Comparison of ENCODE assay signal across 20 mouse cellular contexts in the genomic region with DNA sequence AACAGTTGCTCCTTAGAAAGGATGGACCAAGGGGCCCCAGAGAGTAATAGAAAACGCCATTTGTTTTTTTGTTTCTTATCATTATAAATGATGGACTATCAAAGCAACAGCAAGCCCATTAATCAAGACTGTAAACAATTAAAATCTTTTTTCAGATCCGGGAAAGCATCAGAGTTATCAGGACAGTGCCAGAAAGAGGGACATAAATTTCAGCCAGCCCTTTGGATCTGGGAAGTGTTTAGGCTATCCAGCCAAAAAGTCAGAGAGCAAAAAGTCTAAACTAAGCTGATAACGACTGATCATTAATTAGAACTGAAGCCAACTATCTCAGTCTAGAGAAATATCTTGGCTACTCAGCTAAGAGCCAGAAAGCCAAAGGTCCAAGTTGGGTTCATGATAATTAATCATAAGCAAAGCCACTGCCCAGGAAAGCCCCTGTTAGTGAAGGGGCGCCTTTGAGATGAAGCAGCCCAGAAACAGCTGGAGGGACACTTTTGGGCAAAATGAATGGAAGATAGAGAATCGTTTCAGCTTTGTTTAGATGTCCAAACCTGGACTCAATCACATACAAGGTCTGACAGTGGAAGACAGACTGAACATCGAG. TPM values are rescaled to one million over a fixed set of nuclear protein-coding genes. Genes with fewer than 3 reads are reported as not detected.
A peak's percentile ranks its signal among the peaks of the same experiment; 100 is the strongest.
DNase-seq lines count a peak whose midpoint lies in the region; ATAC-seq and TF ChIP-seq lines count a peak whose summit lies in the region.
"Had no signal": no experiment of that assay in that cellular context is flagged by ENCODE, and none has a peak within 500 bp of the region (broad histone marks: within the 10 kb centered on the region; RNA-seq: fewer than 3 reads in every experiment).

No protein-coding gene starts in this region.

- peak; percentile 39; the same call in 1 of the 2 replicates for ATAC-seq in stomach, embryonic 14.5 days (ENCODE audit: insufficient number of reproducible peaks, insufficient read depth, low FRiP score, low read depth)
- ATAC-seq in stomach, postnatal 0 days (ENCODE audit: low FRiP score, low TSS enrichment): no peak; the same call in 1 of the 2 replicates
- ATAC-seq in CD4-positive, CD25-positive, alpha-beta regulatory T cell, adult 4 months: no peak
- ATAC-seq in megakaryocyte, adult 5-6 weeks (ENCODE audit: poor library complexity, severe bottlenecking): no peak
- ATAC-seq: forebrain, embryonic 15.5 days; hindbrain, embryonic 16.5 days had no signal

- no peak overlapping the region for H3K27ac ChIP-seq in stomach, embryonic 14.5 days (ENCODE audit: low read length)
- H3K27ac ChIP-seq in stomach, postnatal 0 days (replicated peaks): no peak overlapping the region
- H3K27ac ChIP-seq: forebrain, embryonic 15.5 days; heart, adult 2 months; liver, embryonic 13.5 days; midbrain, embryonic 12.5 days had no signal

- no peaks in the 10 kb centered on the region for H3K36me3 ChIP-seq in stomach, embryonic 14.5 days (ENCODE audit: control insufficient read depth, insufficient read depth, low read length)
- no peaks in the 10 kb centered on the region for H3K36me3 ChIP-seq in stomach, postnatal 0 days (ENCODE audit: control insufficient read depth, insufficient read depth, low read length)
- H3K36me3 ChIP-seq: forebrain, embryonic 15.5 days; liver, embryonic 13.5 days; midbrain, embryonic 12.5 days had no signal

- H3K27me3 ChIP-seq in stomach, embryonic 14.5 days (ENCODE audit: control insufficient read depth, insufficient read depth, low read length): no peaks in the 10 kb centered on the region
- H3K27me3 ChIP-seq in stomach, postnatal 0 days (ENCODE audit: control insufficient read depth, insufficient read depth, low read length): no peaks in the 10 kb centered on the region
- H3K27me3 ChIP-seq: forebrain, embryonic 15.5 days; liver, embryonic 13.5 days; midbrain, embryonic 12.5 days had no signal

- no peak overlapping the region for H3K4me3 ChIP-seq in stomach, embryonic 14.5 days (ENCODE audit: low read depth, low read length)
- H3K4me3 ChIP-seq in stomach, postnatal 0 days (ENCODE audit: low read depth, low read length): no peak overlapping the region
- H3K4me3 ChIP-seq: forebrain, embryonic 15.5 days; heart, adult 2 months; liver, embryonic 13.5 days; midbrain, embryonic 12.5 days had no signal

- WGBS in stomach, embryonic 14.5 days: 23% methylated on average over 6 of the region's 6 CpGs
- 37% methylated on average over 6 of the region's 6 CpGs for WGBS in stomach, postnatal 0 days

- H3K4me2 ChIP-seq in stomach, embryonic 14.5 days (replicated peaks; ENCODE audit: low read depth, low read length): no peak overlapping the region
- H3K4me2 ChIP-seq in stomach, postnatal 0 days (replicated peaks; ENCODE audit: low read depth): no peak overlapping the region
- H3K4me2 ChIP-seq: forebrain, embryonic 15.5 days; liver, embryonic 13.5 days; midbrain, embryonic 12.5 days had no signal

- peak; percentile 16 for DNase-seq in kidney, adult 9 months
- no peak for DNase-seq in kidney, adult 11 months
- no peak for DNase-seq in stomach, postnatal 0 days (ENCODE audit: low spot score)
- DNase-seq in lung, postnatal 10 days: peak; percentile 51
- DNase-seq: cerebellum, adult 9-10 months; gastrocnemius, postnatal 14 days; heart, adult 2 months; heart, postnatal 4 days; liver, embryonic 13.5 days; retina, postnatal 1 day; thymus, adult 2 months had no signal

- no peak for TF ChIP-seq CTCF in stomach, postnatal 0 days (IDR thresholded peaks at IDR 0.05; ENCODE audit: low read depth)

- H3K9ac ChIP-seq in stomach, embryonic 14.5 days (replicated peaks; ENCODE audit: low read depth, low read length): no peak overlapping the region
- no peak overlapping the region for H3K9ac ChIP-seq in stomach, postnatal 0 days (ENCODE audit: low read length)
- H3K9ac ChIP-seq: forebrain, embryonic 15.5 days; liver, embryonic 13.5 days; midbrain, embryonic 12.5 days had no signal

- no peak for TF ChIP-seq EP300 in stomach, postnatal 0 days (optimal IDR thresholded peaks at IDR 0.05)

- H3K9me3 ChIP-seq in stomach, embryonic 14.5 days (ENCODE audit: control insufficient read depth, low read depth, low read length): no peaks in the 10 kb centered on the region
- no peaks in the 10 kb centered on the region for H3K9me3 ChIP-seq in stomach, postnatal 0 days (ENCODE audit: control insufficient read depth, low read length)
- H3K9me3 ChIP-seq: forebrain, embryonic 15.5 days; liver, embryonic 13.5 days; midbrain, embryonic 12.5 days had no signal

- 0 out of 2 replicates have a peak, but pooled peaks cover 10% of the 10 kb centered on the region for H3K4me1 ChIP-seq in stomach, embryonic 14.5 days (ENCODE audit: control insufficient read depth, insufficient read depth, low read length)
- no peaks in the 10 kb centered on the region for H3K4me1 ChIP-seq in stomach, postnatal 0 days (replicated peaks; ENCODE audit: control insufficient read depth, insufficient read depth)
- H3K4me1 ChIP-seq: forebrain, embryonic 15.5 days; liver, embryonic 13.5 days; midbrain, embryonic 12.5 days had no signal

RNA-seq across cellular contexts. Expression of a gene that starts 35.0 kb away (rescaled TPM):
- 28.7 and 30.2 TPM in 2 replicates for polyA plus RNA-seq in stomach, embryonic 14.5 days (2014; fragmentation: Nextera tagmentation; extraction: Ambion mirVana)
- polyA plus RNA-seq in stomach, postnatal 0 days (2015; fragmentation: Nextera tagmentation; extraction: Ambion mirVana): 13.7 and 14.5 TPM in 2 replicates
- polyA plus RNA-seq in CD4-positive, CD25-positive, alpha-beta regulatory T cell, adult 4 months (2017; shearing (Covaris generic)): under 1 TPM; 0.35 to 0.54 TPM
- total RNA-seq in megakaryocyte, adult 5-6 weeks (2015): not detected in 2 replicates
- not detected in 2 replicates for total RNA-seq in megakaryocyte, adult 5-6 weeks (2017)
- total RNA-seq: common myeloid progenitor, adult 5-6 weeks; monocyte, adult 5-6 weeks had no signal
- polyA plus RNA-seq: C2C12 had no signal

Comparison
In these comparisons a context has a peak if more than half of its experiments do, and no peak if none do; other contexts are left out.
1. DNase-seq: peak in kidney, adult 9 months (single experiment) and lung, postnatal 10 days (single experiment); none in kidney, adult 11 months (single experiment) and stomach, postnatal 0 days (single experiment).